12 mouse cellular contexts compared by ENCODE assay signal in genomic region chr9:46421688-46422274, GRCm38 (mm10).
"Had no signal": no experiment of that assay in that cellular context is flagged by ENCODE, and none has a peak within 500 bp of the region (broad histone marks: within the 10 kb centered on the region; RNA-seq: fewer than 3 reads in every experiment).

No protein-coding gene starts in this region.

- ATAC-seq: intestine, postnatal 0 days had no signal

- H3K9me3 ChIP-seq: liver, embryonic 13.5 days had no signal

- H3K9ac ChIP-seq: liver, embryonic 13.5 days had no signal

- DNase-seq: kidney, postnatal 14 days; layer of hippocampus, postnatal 36 days; liver, embryonic 13.5 days; lung, adult 2 months; lung, postnatal 14 days; lung, postnatal 4 days; midbrain, embryonic 14.5 days; thymus, adult 18-20 months; thymus, postnatal 36 days had no signal

- H3K4me2 ChIP-seq: liver, embryonic 13.5 days; midbrain, embryonic 11.5 days had no signal

- H3K4me3 ChIP-seq: left cerebral cortex, adult 2 months; liver, embryonic 13.5 days had no signal

- H3K36me3 ChIP-seq: liver, embryonic 13.5 days had no signal

- H3K27ac ChIP-seq: left cerebral cortex, adult 2 months; liver, embryonic 13.5 days had no signal

- H3K27me3 ChIP-seq: liver, embryonic 13.5 days had no signal
